In genomic region chr17:21472032-21472652, GRCm38 (mm10) we compare ENCODE assay signal across 16 mouse cellular contexts. TPM values are rescaled to one million over a fixed set of nuclear protein-coding genes. Genes with fewer than 3 reads are reported as not detected.
DNase-seq lines count a peak whose midpoint lies in the region; ATAC-seq lines count a peak whose summit lies in the region.
"Had no signal": no experiment of that assay in that cellular context is flagged by ENCODE, and none has a peak within 500 bp of the region (broad histone marks: within the 10 kb centered on the region; RNA-seq: fewer than 3 reads in every experiment).

No protein-coding gene starts in this region.

- H3K27ac ChIP-seq in kidney, embryonic 16.5 days (ENCODE audit: low read length): peak overlapping the region; percentile 58
- peak overlapping the region; percentile 81; the same call in 1 of the 2 replicates for H3K27ac ChIP-seq in limb, embryonic 10.5 days
- H3K27ac ChIP-seq: embryonic facial prominence, embryonic 13.5 days; heart, embryonic 10.5 days; limb, embryonic 12.5 days had no signal

- H3K4me1 ChIP-seq in kidney, embryonic 16.5 days (ENCODE audit: insufficient read depth, low read length): peaks cover 19% of the 10 kb centered on the region
- H3K4me1 ChIP-seq in limb, embryonic 10.5 days: peaks cover 20% of the 10 kb centered on the region

- ATAC-seq in kidney, embryonic 16.5 days (ENCODE audit: low FRiP score, low TSS enrichment): no peak; the same call in 1 of the 2 replicates
- ATAC-seq in activated CD4-positive, CD25-positive, alpha-beta regulatory T cell, adult 4 months: peak; percentile 50
- ATAC-seq: hindbrain, embryonic 16.5 days had no signal

- H3K9me3 ChIP-seq in kidney, embryonic 16.5 days (ENCODE audit: low read length): no peaks in the 10 kb centered on the region
- no peaks in the 10 kb centered on the region for H3K9me3 ChIP-seq in limb, embryonic 10.5 days (replicated peaks)
- H3K9me3 ChIP-seq: embryonic facial prominence, embryonic 13.5 days; heart, embryonic 10.5 days; limb, embryonic 12.5 days had no signal

- H3K4me2 ChIP-seq in kidney, embryonic 16.5 days (replicated peaks; ENCODE audit: low read depth, low read length): no peak overlapping the region
- H3K4me2 ChIP-seq: limb, embryonic 12.5 days had no signal

- H3K4me3 ChIP-seq in kidney, embryonic 16.5 days (ENCODE audit: low read length): no peak overlapping the region
- H3K4me3 ChIP-seq in limb, embryonic 10.5 days: no peak overlapping the region
- H3K4me3 ChIP-seq: embryonic facial prominence, embryonic 13.5 days; heart, embryonic 10.5 days; limb, embryonic 12.5 days had no signal

- H3K9ac ChIP-seq in kidney, embryonic 16.5 days (replicated peaks; ENCODE audit: low read length): no peak overlapping the region
- H3K9ac ChIP-seq: embryonic facial prominence, embryonic 13.5 days; limb, embryonic 12.5 days had no signal

- DNase-seq in kidney, adult 9 months: no peak
- DNase-seq in A20 (ENCODE audit: low read depth, low spot score): peak; percentile 60
- DNase-seq in limb, embryonic 10.5 days (ENCODE audit: low spot score): no peak
- DNase-seq in frontal cortex, postnatal 36 days (ENCODE audit: low spot score in 2 of 2): no peak
- no peak for DNase-seq in heart, postnatal 14 days
- DNase-seq in retina, postnatal 1 day: no peak
- DNase-seq: cerebellum, adult 11-12 months; gastrocnemius, postnatal 36 days; right cerebral cortex, adult 18-20 months; spleen, adult 18-20 months had no signal

- 58% methylated on average over 3 of the region's 3 CpGs for WGBS in kidney, embryonic 16.5 days
- 73% methylated on average over 3 of the region's 3 CpGs for WGBS in limb, embryonic 10.5 days

- H3K27me3 ChIP-seq in kidney, embryonic 16.5 days (ENCODE audit: insufficient read depth, low read length): no peaks in the 10 kb centered on the region
- no peaks in the 10 kb centered on the region for H3K27me3 ChIP-seq in limb, embryonic 10.5 days (ENCODE audit: low read depth, poor library complexity, severe bottlenecking)
- H3K27me3 ChIP-seq: embryonic facial prominence, embryonic 13.5 days; limb, embryonic 12.5 days had no signal

- no peaks in the 10 kb centered on the region for H3K36me3 ChIP-seq in kidney, embryonic 16.5 days (ENCODE audit: insufficient read depth, low read length)
- H3K36me3 ChIP-seq in limb, embryonic 10.5 days: no peaks in the 10 kb centered on the region
- H3K36me3 ChIP-seq: embryonic facial prominence, embryonic 13.5 days; heart, embryonic 10.5 days; limb, embryonic 12.5 days had no signal

- intact Hi-C loops in heart, postnatal 14 days (cut with DNase I): no loop called here

RNA-seq across cellular contexts. Expression of gene Zfp53, which starts 16.7 kb away (rescaled TPM):
- polyA plus RNA-seq in kidney, embryonic 16.5 days (2015; fragmentation: Nextera tagmentation; extraction: Ambion mirVana): 11.4 and 12.3 TPM in 2 replicates
- polyA plus RNA-seq in activated CD4-positive, CD25-positive, alpha-beta regulatory T cell, adult 4 months (2017; shearing (Covaris generic)): 10 to 100 TPM; 31.8 to 32.9 TPM
- 7.2 and 9.2 TPM in 2 replicates for polyA plus RNA-seq in limb, embryonic 10.5 days (2016; fragmentation: Nextera tagmentation; extraction: Ambion mirVana)
- 1 to 10 TPM; 2.4 to 2.9 TPM for total RNA-seq in heart, postnatal 14 days (2021)

RNA-seq across cellular contexts. Expression of gene Zfp51, which starts 22.0 kb away (rescaled TPM):
- polyA plus RNA-seq in kidney, embryonic 16.5 days (2015; fragmentation: Nextera tagmentation; extraction: Ambion mirVana): 16.6 and 17.4 TPM in 2 replicates
- polyA plus RNA-seq in activated CD4-positive, CD25-positive, alpha-beta regulatory T cell, adult 4 months (2017; shearing (Covaris generic)): 10 to 100 TPM; 36.2 to 41.1 TPM
- polyA plus RNA-seq in limb, embryonic 10.5 days (2016; fragmentation: Nextera tagmentation; extraction: Ambion mirVana): 12.7 and 15.6 TPM in 2 replicates
- 1 to 10 TPM; 5.8 to 6.5 TPM for total RNA-seq in heart, postnatal 14 days (2021)

RNA-seq across cellular contexts. Expression of gene Zfp54, which starts 49.1 kb away (rescaled TPM):
- 5.9 and 7.4 TPM in 2 replicates for polyA plus RNA-seq in kidney, embryonic 16.5 days (2015; fragmentation: Nextera tagmentation; extraction: Ambion mirVana)
- 10 to 100 TPM; 10.5 to 11.8 TPM for polyA plus RNA-seq in activated CD4-positive, CD25-positive, alpha-beta regulatory T cell, adult 4 months (2017; shearing (Covaris generic))
- 2.7 and 3.4 TPM in 2 replicates for polyA plus RNA-seq in limb, embryonic 10.5 days (2016; fragmentation: Nextera tagmentation; extraction: Ambion mirVana)
- total RNA-seq in heart, postnatal 14 days (2021): 1 to 10 TPM in 1 of 2 experiments, under 1 TPM in 1; 0.76 to 1.4 TPM
